Mouse (Mus musculus) A20 (cell line): ENCODE data around the gene Rasa3.

Source experiments
- DNase-seq: peaks from one replicate; pipeline ENCODE4 v3.0.0-alpha.2; 2011; ENCODE audit warnings: low read depth, low spot score

Rasa3 gene

GRCm38 (mm10) chr8:13620226-13620920 is 57.0 kb downstream of the Rasa3 start:
- no peak for DNase-seq

GRCm38 (mm10) chr8:13616831-13617505 is 60.4 kb downstream of the Rasa3 start:
- DNase-seq: no peak

DNA sequence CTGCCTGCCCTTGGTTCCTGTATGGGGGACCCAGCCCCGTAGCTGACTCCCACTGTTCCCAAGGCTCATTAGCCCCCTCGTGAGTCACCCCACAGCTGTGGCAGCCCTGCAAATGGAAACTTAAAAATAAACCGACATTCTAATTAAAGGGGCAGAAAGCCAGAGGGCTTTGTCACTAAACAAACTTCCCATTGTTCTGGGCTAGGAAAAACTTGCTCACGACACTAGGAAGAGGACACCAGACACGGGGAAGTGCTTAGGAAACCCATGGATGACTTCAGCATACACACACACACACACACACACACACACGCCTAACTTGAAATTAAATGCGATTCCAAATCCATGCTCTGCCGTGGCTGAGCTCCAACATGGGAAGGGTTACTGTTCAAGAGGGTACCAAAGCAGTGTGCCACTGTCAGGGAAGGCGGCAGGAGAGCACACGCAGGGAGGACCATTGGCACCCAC is 62.4 kb downstream of the Rasa3 start:
- DNase-seq: no peak

DNA sequence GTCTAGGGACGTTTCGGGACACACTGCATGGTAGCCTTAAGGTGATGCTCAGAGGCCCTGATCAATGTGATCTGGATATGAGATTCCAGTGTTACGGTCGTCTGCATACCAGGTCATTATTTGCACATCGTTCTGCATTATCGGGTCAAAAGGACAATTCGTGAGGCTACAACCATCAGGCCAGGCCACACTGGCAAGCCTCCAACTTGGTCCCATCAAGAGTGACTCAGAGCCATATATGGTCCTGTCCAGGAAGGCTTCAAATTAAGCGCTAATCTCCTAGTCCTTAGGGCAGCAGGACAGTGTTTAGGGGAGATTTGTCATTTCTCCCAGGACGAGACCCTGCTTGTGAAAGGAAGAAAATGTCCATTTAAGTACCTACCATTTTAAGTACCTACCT is 63.3 kb downstream of the Rasa3 start:
- no peak for DNase-seq

DNA sequence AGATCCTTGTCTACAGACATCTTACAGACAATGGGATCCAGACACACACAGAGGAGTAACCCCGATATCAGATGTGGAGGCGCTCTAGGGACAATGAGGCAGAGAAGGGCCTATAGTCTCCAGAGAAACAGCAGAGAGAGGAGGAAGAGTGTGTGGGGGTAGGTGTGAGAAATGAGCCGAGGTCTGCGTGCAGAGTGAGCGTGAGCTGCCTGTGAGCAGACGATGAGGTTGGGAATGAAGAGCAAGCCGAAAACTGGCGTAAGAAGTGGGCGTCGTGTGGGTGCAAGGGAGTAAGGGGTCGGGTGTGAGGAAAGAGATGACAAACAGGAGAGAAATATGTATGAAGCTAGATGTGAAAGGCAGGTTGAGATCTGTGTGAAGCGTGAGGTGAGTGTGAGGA is 65.7 kb downstream of the Rasa3 start:
- no peak for DNase-seq

DNA sequence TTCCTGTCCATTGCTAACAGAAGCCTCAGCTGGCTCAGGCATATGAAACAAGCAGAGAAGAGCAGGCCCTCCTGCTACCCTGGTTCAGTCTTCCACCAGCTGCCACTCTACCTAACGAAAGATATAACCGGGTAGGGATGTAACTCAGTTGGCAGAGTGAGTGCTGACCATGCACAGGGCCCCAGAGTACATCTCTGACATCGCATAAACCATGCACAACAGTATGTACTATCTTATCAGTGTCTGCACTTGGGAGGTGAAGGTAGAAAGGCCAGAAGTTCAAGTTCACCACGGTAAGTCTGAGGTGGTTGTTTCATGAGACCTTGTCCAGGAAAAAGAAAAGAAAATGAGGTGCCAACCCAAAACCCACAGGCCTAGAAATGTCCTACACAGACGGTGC is 67.4 kb downstream of the Rasa3 start:
- DNase-seq: no peak

DNA sequence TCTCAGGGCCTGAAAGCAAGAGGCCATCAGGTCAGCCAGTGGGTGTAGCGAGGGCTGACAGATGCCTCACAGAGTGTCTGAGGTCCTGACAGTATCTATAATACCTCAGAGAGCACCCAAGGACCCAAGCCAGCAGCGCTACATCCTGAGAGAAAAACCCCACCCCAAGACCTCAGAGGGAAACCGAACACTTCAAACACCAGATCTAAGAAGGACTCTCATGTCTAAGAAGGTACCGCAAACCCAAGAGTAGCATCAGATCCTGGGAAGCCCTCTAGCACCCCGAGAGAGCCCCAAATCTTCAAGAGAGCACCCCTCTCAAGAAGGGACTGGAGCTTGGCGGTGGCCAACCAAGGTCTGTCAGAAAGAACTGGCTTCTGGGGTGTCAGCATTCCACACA is 68.5 kb downstream of the Rasa3 start:
- no peak for DNase-seq

- no peak for DNase-seq
These were observed 71.4 kb downstream of the Rasa3 start for GRCm38 (mm10) chr8:13605920-13606480.

DNA sequence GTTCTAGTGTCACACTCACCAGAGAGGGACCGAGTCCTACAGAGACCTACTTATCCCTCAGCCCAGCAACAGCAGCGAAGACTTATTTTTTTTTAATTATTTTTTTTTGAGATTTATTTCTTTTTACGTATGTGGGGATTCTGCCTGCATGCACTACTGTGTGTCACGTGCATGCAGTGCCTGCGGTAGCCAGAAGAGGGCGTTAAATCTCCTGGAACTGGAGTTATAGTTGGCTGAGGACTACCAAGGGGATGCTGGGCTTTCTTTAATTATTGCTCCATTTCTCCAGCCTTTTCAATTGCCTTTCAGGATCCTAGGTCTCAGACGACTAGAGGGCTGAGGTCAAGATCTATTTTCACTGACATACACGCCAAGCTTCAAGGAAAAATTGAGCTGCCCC is 74.8 kb downstream of the Rasa3 start:
- peak; percentile 63 for DNase-seq

DNA sequence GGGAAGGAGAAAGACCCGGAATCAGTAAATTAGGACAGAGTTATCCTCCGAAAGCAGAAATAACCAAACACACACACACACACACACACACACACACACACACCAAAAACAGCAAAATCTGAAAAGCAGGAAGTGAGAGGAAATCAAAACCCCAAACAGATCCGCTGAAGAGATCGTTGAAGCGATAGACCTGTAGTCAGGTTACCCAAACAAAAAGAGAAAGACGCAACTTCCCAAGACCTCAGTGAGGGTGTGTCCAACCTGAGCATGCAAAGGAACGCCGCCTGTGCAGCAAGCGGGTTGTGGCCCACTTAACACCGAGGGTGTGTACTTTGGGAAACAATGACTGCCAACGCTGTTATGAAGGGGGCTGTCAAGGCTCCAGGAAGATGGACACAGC is 76.2 kb downstream of the Rasa3 start:
- DNase-seq: peak; percentile 77

GRCm38 (mm10) chr8:13600716-13601115 is 76.7 kb downstream of the Rasa3 start:
- DNase-seq: peak; percentile 77

- peak; percentile 90 for DNase-seq
These were observed 77.2 kb downstream of the Rasa3 start for GRCm38 (mm10) chr8:13600204-13600603.

DNA sequence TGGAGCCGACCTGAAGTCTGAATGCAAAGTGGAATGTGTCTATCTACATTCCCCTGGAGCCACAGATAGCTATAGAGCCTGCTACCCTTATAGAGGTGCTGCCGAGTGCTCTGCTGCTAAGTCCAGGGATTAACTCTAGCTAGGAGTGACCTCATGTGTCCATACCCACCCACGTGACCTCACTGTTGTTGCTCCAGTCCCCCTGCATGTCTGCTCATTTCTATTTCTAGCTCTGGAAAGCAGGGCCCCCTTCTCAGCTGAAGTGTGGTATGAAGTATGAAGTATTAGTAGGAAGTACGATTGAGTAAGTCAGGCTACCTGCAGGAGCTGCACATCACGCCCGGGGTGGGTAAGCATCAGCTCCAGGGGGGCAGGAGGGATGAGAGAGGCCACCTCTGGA is 79.6 kb downstream of the Rasa3 start:
- no peak for DNase-seq

- peak; percentile 75 for DNase-seq
These were observed 81.5 kb downstream of the Rasa3 start for GRCm38 (mm10) chr8:13595861-13596260.

DNA sequence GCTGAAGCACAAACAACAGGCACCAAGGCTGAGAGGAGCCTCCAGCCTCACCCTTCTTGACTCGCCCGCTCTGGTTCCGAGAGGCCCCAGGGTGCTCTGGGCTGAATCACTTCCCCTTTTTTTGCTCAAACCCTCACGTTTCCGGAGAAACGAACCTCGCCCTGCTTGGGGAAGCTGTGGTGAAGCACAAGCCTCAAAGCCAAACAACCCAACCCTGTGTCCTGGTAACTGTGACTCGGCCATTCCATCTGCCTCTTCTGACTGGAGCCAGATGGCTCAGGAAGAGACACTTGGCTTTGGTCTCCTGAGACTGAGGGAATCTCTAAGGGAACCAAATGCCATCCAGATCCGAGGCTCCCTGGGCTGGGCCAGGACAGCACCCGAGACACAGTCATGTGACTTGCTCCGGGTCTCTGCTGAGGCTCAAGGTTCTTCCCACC is 82.5 kb downstream of the Rasa3 start:
- DNase-seq: peak; percentile 94

GRCm38 (mm10) chr8:13593340-13593739 is 84.1 kb downstream of the Rasa3 start:
- peak; percentile 67 for DNase-seq

DNA sequence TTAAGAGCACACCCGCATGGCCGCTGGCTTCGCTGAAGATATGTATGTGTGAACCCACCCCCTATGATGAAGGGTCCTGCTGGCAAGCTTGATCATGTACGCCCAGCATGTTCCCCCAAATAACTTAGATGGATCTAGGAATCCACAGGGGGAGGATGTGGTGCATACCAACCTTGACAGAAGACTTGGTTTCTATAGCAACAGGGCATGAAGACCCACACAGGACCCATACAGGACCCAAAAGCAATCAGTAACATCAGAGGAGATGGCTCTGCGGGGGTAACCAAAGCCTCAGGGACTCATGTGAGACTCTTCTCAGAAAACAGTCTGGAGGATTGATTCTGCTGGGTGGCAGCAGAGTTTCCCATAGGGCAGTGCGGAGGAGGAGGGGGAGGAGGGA is 86.2 kb downstream of the Rasa3 start:
- DNase-seq: no peak

GRCm38 (mm10) chr8:13589071-13589470 is 88.3 kb downstream of the Rasa3 start:
- no peak for DNase-seq

GRCm38 (mm10) chr8:13584652-13585051 is 92.8 kb downstream of the Rasa3 start:
- DNase-seq: no peak

GRCm38 (mm10) chr8:13577869-13578268 is 99.5 kb downstream of the Rasa3 start:
- no peak for DNase-seq

DNA sequence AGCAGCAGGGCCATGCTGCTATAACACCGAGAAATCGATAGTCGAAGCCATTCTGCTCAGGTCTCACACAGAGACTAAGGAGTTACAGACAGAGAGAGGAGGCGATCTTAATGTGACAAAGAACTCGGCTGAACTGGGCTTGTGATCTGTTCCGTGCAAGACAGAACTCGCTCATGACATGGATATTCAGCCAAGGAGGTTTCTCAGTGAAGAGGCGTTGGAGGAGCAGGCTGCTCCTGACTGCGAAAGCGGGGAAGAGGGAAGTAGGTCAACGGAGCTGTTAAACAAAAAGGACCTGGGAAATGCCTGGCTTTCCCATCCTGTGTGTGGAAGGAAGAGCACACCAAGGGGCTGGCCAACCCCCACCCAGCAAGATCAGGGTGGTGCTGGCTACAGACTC is 105.4 kb downstream of the Rasa3 start:
- DNase-seq: no peak

DNA sequence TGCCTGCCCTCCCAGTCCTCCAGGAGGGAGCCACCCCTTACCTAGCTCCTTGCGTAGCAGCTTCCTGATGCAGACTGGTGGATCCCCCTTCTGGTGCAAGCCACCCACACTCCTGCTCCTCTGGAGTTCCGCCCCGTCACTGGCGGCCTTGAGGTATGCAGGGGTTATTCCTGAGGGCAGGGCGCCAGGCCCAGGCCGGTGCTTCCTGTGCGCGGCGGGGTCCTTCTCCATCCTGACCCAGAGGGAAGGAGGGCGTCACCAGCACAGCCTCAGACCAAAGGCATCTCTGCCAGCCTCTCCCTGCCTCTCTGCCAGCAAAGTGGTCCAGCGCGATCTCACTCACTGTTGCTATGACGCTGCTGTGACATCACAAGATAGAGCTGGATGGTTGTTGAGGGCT is 115.3 kb downstream of the Rasa3 start, which contains the start of gene 1700029H14Rik:
Gene 1700029H14Rik, minus strand, starts transcription at position 344 of the 400 bp plus-strand sequence.
- no peak for DNase-seq

GRCm38 (mm10) chr8:13557526-13557925 is 119.9 kb downstream of the Rasa3 start:
- no peak for DNase-seq
